Mouse (Mus musculus) retina, embryonic 14.5 days (tissue): ENCODE measurements around the gene Rbpjl.

Experiments used
- DNase-seq: peaks from one replicate; pipeline ENCODE4 v3.0.0-alpha.2; 2015; ENCODE audit warnings: low spot score

The Rbpjl gene

GRCm38 (mm10) chr2:164393126-164393525 lies 9.8 kb upstream of the Rbpjl start:
- no peak for DNase-seq

- no peak for DNase-seq
Observed at GRCm38 (mm10) chr2:164396076-164396475, 6.9 kb upstream of the Rbpjl start.

GRCm38 (mm10) chr2:164396911-164397310 lies 6.0 kb upstream of the Rbpjl start:
- DNase-seq: no peak

- no peak for DNase-seq
Observed at GRCm38 (mm10) chr2:164403396-164404081, 598 bp downstream of the Rbpjl start.

- no peak for DNase-seq
Observed at GRCm38 (mm10) chr2:164404082-164404990, 1.4 kb downstream of the Rbpjl start.

GRCm38 (mm10) chr2:164405060-164405459 lies 2.1 kb downstream of the Rbpjl start, which contains the start of gene Matn4:
Matn4 (minus strand) TSS chr2:164405160.
- DNase-seq: no peak

- DNase-seq: no peak
Observed at GRCm38 (mm10) chr2:164405519-164405918, 2.6 kb downstream of the Rbpjl start.

- DNase-seq: peak; percentile 88
Observed at GRCm38 (mm10) chr2:164407708-164408107, 4.8 kb downstream of the Rbpjl start.

GRCm38 (mm10) chr2:164414167-164414566 lies 11.2 kb downstream of the Rbpjl start:
- no peak for DNase-seq

GRCm38 (mm10) chr2:164414581-164414980 lies 11.6 kb downstream of the Rbpjl start:
- DNase-seq: no peak

GRCm38 (mm10) chr2:164417198-164417597 lies 14.3 kb downstream of the Rbpjl start:
- DNase-seq: peak; percentile 72

GRCm38 (mm10) chr2:164418308-164418875 lies 15.5 kb downstream of the Rbpjl start:
- no peak for DNase-seq

- no peak for DNase-seq
Observed at GRCm38 (mm10) chr2:164419489-164419888, 16.5 kb downstream of the Rbpjl start.

GRCm38 (mm10) chr2:164421306-164421705 lies 18.4 kb downstream of the Rbpjl start:
- no peak for DNase-seq

GRCm38 (mm10) chr2:164421979-164422378 lies 19.0 kb downstream of the Rbpjl start:
- DNase-seq: no peak

GRCm38 (mm10) chr2:164422675-164423393 lies 19.9 kb downstream of the Rbpjl start:
- DNase-seq: no peak

- no peak for DNase-seq
Observed at GRCm38 (mm10) chr2:164423464-164423863, 20.5 kb downstream of the Rbpjl start.

- DNase-seq: no peak
Observed at GRCm38 (mm10) chr2:164424406-164424805, 21.5 kb downstream of the Rbpjl start.

- no peak for DNase-seq
Observed at GRCm38 (mm10) chr2:164425401-164425800, 22.5 kb downstream of the Rbpjl start.

- no peak for DNase-seq
Observed at GRCm38 (mm10) chr2:164426121-164426520, 23.2 kb downstream of the Rbpjl start.

GRCm38 (mm10) chr2:164426952-164427351 lies 24.0 kb downstream of the Rbpjl start:
- DNase-seq: no peak

- no peak for DNase-seq
Observed at GRCm38 (mm10) chr2:164428451-164428850, 25.5 kb downstream of the Rbpjl start.
